Mouse (Mus musculus) kidney, adult 18-20 months (tissue): ENCODE data around the gene Mmrn2.

Source experiments
- DNase-seq: peaks from one replicate; pipeline ENCODE4 v3.0.0; 2021

Gene Mmrn2

GRCm38 (mm10) chr14:34375415-34375904, at the start of gene Mmrn2:
Mmrn2 (plus strand) TSS chr14:34375465.
- DNase-seq: no peak

GRCm38 (mm10) chr14:34326606-34327005, 48.7 kb upstream of the Mmrn2 start:
- DNase-seq: no peak

- DNase-seq: no peak
Measured at GRCm38 (mm10) chr14:34327618-34328017, 47.6 kb upstream of the Mmrn2 start.

- no peak for DNase-seq
Measured at GRCm38 (mm10) chr14:34330657-34331158, 44.6 kb upstream of the Mmrn2 start.

GRCm38 (mm10) chr14:34331886-34332285, 43.4 kb upstream of the Mmrn2 start:
- no peak for DNase-seq

- no peak for DNase-seq
Measured at GRCm38 (mm10) chr14:34332476-34332875, 42.8 kb upstream of the Mmrn2 start.

GRCm38 (mm10) chr14:34339446-34339845, 35.8 kb upstream of the Mmrn2 start:
- no peak for DNase-seq

GRCm38 (mm10) chr14:34341993-34342392, 33.3 kb upstream of the Mmrn2 start:
- no peak for DNase-seq

GRCm38 (mm10) chr14:34343078-34343477, 32.2 kb upstream of the Mmrn2 start:
- no peak for DNase-seq

- no peak for DNase-seq
Measured at GRCm38 (mm10) chr14:34344361-34344760, 30.9 kb upstream of the Mmrn2 start.

- no peak for DNase-seq
Measured at GRCm38 (mm10) chr14:34345771-34346566, 29.3 kb upstream of the Mmrn2 start.

- no peak for DNase-seq
Measured at GRCm38 (mm10) chr14:34347084-34347483, 28.2 kb upstream of the Mmrn2 start.

- no peak for DNase-seq
Measured at GRCm38 (mm10) chr14:34348301-34348700, 27.0 kb upstream of the Mmrn2 start.

GRCm38 (mm10) chr14:34349007-34349406, 26.3 kb upstream of the Mmrn2 start:
- DNase-seq: no peak

- DNase-seq: no peak
Measured at GRCm38 (mm10) chr14:34351660-34352059, 23.6 kb upstream of the Mmrn2 start.

- DNase-seq: no peak
Measured at GRCm38 (mm10) chr14:34352523-34352922, 22.7 kb upstream of the Mmrn2 start.

- DNase-seq: no peak
Measured at GRCm38 (mm10) chr14:34353326-34353725, 21.9 kb upstream of the Mmrn2 start.

- DNase-seq: no peak
Measured at GRCm38 (mm10) chr14:34354456-34354855, 20.8 kb upstream of the Mmrn2 start.

- DNase-seq: no peak
Measured at GRCm38 (mm10) chr14:34355301-34355700, 20.0 kb upstream of the Mmrn2 start, which contains the start of gene Fam25c. Fam25c (minus strand) TSS chr14:34355433.

- DNase-seq: peak; percentile 80
Measured at GRCm38 (mm10) chr14:34357671-34358455, 17.4 kb upstream of the Mmrn2 start.

- DNase-seq: no peak
Measured at GRCm38 (mm10) chr14:34359676-34360244, 15.5 kb upstream of the Mmrn2 start.

- no peak for DNase-seq
Measured at GRCm38 (mm10) chr14:34360251-34360650, 15.0 kb upstream of the Mmrn2 start.

GRCm38 (mm10) chr14:34362135-34362534, 13.1 kb upstream of the Mmrn2 start:
- DNase-seq: no peak
